Mouse (Mus musculus) cerebellum, adult (tissue): ENCODE results near the gene Nr2e1.

Experiments
- ATAC-seq: cut with Nextera tagmentation; 2 replicates; pipeline ENCODE4 v1.9.2; 2017; ENCODE audit warnings: mild to moderate bottlenecking, moderate library complexity, mixed read lengths; ENCODE audit not compliant: insufficient number of reproducible peaks, low FRiP score, low TSS enrichment

The Nr2e1 gene

DNA sequence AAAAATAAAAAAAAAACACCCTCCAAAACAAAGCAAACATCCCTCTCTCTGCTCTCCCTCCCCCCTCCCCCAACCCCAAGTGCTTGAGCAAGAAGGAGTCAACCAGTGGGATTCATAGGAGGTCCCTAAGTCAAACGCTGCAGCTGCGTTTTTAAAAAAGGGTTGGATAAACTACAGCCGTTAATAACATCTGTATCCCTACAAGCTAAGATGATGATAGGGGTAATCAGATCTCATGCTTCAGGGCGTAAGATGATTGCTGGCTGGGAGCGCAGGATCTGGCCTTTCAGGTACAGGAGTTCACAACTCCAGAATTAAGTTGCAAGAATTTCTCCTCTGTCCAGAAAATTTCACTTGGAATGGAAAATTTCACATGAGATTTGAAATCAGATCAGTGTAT is 6.1 kb upstream of the Nr2e1 start:
- no peak for ATAC-seq

DNA sequence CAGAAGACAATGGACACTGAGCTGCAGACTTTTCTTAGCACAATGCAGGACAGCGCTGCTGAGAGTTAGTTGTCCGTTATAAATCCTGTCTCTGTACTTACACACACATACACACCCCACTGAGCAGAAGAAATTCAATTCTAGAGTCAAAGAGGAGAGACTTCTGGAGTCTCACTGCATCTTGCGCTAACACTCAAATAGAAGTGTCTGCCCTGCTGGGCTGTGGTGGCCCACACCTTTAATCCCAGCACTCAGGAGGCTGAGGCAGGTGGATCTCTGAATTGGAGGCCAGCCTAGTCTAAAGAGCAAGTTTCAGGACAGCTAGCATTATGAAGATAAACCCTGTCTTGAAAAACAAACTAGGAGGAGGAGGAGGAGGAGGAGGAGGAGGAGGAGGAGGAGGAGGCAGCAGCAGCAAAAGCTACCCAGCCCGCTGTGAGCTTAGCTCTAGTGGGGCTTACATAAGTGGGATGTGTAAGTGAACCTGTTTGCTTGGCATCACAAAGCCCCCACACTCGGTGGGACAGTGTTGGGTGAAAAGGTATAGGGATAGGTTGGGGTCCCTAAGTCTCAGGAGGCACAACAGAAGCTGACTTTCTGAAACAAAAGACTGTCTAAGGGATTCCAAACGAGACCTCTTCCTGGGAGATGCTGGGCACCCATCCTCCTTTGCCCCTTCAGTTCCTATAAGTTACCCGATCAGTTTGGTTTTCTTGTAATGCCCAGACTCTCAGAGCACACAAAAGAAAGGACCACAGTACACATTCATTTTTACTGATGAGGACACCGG is 4.7 kb upstream of the Nr2e1 start:
- ATAC-seq = no peak

DNA sequence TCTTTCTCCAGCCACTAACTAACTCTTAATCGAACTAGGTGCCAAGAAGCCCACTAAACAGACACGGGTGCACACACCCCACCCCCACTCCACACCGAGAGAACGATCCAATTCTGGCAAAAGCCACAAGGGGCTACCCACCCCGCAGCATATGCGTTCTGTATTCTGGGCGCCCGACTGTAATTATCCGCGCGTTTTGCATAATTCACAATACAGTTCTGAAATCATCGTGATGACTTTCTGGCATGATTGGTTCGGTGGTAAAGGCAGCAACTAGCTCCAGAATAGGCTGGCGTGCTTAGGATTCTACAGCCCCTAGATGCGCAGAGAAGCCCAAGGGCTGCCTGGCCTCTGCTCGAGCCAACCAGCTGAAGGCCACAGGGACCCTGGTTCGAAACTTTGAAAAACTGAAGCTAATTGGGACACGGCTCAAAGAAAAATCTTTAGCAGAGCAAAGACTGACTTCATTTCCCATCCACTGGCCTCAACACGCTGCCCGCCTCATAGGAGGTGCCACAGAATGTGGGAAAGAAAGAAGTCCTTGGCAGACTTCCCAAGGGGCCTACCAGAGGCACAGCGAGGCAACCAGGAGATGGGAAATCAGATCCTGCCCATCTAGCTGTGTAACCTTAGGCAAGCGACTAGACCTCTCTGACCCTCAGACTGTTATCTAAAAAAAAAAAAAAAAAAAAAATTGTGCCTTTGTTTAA is 2.3 kb upstream of the Nr2e1 start:
- no peak for ATAC-seq

DNA sequence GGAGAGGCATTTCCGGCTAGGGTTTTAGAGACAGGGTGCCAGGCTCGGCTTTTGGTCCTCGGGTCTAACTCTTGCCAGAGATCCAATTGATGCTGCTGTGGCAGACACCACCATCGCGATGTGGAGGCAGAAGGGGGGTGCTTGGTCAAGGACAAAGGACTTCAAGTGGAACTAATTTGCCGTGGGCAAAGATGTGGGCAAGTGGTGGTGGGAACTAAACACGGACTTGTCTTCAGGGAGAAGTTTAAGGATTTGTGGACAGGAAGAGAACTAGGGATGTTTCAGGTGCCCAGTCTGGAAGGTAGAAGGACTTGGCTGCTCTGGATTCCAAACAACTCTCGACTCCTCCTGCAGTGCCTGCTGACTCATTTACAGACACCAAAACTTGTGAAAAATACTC is 1.7 kb upstream of the Nr2e1 start:
- ATAC-seq = no peak

DNA sequence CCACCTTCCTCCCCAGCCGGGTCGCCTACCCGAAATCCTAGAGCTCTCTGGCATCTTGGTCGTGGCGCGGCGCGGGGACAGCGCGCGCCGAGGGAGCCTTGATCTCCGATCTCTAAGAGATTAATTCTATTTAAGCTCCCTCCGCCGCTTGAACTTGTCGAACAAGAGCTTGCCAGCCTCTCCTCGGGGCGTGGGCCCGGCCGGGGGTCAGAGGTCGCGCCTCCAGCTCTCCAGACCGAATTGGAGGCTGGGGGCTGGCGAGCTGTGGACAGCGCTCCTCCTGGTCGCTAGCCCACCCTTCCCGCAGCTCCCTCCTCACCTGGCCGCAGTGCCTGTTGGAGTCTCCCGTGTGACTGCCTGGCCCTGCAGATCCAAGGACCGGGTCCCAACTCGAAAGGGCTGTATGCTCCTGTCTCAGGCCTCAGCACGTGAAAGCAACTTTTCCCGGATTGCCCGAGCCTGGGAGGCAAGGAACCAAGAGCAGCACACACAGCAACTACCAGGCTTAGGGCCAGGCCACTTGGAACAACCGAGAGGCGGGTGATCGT is 1.1 kb upstream of the Nr2e1 start:
- ATAC-seq = no peak

DNA sequence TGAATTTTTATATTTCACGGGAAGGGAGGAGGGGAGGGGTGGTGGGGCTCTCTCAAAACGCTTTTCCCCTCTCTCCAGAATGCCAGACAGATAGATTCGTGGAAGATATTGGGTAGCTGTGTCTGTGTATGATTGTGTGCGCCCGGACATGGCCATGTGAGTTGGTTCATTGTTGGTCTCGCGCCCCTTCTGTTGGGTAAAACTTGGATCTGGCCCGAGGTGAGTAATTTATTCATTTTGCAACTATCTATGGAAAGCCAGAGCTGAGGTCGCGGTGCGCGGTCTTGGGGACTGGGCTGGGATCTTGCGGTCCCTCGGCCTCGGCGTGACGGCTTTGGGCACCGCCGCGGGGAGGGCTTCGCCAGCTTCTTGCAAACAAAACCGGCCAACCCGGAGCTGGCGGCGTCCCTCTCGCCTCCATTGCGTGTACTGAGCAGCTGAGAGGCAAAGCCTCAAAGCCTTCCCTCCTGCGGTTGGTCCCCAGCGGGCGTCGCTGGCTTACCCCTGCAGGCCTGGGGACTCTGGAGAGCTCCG is 537 bp upstream of the Nr2e1 start:
- ATAC-seq = no peak

DNA sequence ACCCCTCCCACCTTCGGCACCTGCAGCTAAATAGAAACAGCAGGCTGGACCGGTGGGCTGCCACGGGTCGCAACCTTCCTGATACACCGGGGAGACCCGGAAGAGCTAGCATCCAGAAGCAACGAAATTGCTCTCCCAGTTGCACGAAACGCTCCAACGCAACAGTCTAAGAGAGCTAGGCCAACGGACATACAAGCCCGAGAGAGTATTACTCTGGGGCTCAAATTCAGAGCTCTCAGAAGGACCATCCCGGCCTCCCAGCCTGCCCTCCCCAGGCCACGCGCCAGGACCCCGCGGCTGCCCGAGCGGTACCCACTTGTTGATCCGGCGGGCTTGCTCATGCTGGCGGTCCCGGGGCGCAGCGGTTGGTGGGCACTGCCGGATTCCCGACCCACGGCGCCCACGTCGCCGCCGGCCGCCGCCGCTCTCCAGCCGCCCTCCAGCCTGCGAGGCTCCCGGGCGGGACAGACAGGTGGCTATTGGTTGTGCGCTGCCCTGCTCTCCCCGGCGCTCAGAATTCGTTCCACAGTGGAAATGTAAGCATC is 794 bp downstream of the Nr2e1 start:
- ATAC-seq = no peak

DNA sequence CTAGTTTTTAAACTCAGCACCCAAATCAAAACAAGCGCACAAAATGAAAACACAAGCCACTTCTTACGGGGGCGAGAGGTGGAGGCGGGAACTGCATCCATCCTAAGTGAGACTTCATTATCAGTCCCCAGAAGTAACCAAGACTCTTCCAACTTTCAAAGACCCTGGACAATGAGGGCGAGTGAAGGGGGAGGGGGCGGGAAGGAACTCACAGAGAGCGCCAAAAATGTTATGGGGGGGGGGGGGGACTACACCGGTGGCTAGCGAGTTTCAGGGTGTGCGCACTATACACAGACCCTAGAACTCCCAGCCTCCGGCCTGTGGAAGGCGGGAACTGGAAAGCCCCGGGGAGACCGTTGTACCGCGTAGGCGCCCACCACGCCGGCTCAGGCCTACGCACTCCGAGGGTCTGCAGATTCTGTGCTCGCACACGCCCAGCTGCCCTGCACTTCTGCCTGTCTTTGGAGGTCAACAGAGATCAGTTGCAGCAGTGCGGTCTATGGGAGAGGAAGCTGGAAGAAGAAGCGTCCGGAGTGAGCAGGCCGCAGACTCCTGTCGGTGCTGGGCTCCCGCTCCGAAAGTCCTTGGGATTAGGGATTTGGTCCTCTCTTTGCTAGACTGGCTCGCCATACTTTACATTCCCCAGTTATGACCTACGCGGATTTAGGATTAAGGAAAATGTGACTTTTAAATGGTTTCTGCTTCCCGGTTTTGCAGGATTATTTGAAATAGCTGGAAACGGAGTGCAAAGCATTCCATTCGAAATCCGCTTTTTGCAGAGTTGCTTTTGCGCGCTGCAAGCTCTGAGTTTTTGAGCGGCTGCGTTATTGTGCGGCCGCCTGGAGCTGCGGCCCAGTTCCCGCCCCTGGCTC is 1.5 kb downstream of the Nr2e1 start:
- no peak for ATAC-seq

DNA sequence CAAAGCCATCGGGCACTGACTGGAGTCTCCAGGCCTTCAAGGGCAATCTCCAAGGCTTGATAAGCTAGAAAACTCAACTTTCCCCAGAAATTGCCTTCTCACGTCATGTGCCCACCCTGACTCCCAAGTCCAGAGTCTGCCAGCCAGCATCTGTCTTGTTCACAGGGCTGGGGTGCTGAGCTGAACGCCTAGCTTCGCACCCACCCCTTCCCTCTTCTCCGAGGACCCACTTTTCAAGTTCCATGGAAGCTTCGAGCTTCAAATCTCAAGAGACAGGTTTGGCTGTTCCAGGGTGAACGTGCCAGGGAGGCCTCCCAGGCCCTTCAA is 2.5 kb downstream of the Nr2e1 start:
- no peak for ATAC-seq

DNA sequence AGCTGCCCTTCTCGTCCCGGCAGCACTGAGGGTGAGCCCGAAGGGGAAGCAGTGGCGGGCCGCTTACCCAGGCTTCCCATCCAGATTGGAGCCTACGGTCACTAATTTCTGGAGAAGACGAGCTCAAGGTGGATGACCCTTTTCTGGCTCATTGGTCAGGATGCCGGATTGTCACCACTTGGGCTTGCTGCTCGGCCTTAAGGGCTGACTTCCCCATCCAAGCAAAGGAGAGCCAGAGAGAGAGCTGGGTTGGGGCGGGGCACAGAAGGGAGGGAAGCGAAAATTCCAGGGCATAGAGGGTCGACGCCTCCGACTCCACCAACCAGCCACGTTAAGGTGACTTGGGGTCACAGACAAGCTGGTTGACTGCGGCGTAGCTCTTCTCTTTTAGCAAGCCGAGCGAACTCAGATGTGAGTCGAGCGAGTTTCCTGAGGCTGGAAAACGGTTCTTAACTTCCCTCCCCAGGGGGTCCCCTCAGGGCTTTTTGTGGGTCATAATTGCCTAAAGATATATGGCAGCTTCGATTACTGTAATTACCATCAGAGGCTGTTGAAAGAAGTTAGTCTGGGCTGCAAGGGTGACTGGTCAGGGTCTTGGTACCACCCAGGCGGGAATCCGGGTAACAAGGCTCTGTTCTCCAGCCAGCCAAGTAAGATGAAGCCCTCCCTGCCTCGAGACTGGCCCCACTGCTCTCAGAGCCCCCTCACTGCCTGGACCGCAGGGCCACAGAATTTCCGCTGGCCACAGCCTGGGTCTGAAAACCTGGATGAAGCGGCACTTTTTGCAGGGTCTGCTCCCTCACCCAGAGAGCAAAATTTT is 3.1 kb downstream of the Nr2e1 start:
- no peak for ATAC-seq

DNA sequence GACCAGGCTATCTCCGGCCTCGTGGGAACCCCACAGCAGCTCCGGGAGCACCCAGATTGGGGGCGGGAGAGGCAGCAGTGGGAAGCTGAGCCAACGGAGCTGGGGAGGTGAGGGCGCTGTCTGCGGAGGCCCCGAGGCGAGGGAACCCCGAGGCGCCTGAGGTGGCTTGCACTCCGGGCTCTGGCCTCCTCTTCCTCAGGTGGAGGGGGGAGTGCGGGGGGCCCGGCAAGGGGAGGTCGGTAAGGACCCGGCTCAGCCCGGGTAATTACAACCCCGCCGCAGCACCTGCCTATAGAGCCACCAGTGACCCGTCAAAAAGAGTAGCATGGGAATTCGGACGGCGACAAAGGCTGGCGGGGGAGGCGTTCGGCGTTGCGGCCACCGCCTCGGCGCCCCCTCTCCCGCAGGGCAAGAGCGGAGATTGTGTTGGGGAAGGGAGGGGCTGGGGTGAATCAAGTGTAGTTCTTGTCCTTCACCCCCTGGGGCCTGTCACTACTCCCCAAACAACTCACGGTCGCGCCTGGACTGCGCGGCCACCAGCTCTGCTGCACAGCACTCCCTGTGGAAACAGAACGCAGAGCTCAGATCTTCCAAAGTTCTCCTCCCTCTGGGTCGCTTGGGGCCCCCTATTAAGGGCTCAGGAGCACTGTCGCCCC is 3.8 kb downstream of the Nr2e1 start:
- ATAC-seq = no peak

DNA sequence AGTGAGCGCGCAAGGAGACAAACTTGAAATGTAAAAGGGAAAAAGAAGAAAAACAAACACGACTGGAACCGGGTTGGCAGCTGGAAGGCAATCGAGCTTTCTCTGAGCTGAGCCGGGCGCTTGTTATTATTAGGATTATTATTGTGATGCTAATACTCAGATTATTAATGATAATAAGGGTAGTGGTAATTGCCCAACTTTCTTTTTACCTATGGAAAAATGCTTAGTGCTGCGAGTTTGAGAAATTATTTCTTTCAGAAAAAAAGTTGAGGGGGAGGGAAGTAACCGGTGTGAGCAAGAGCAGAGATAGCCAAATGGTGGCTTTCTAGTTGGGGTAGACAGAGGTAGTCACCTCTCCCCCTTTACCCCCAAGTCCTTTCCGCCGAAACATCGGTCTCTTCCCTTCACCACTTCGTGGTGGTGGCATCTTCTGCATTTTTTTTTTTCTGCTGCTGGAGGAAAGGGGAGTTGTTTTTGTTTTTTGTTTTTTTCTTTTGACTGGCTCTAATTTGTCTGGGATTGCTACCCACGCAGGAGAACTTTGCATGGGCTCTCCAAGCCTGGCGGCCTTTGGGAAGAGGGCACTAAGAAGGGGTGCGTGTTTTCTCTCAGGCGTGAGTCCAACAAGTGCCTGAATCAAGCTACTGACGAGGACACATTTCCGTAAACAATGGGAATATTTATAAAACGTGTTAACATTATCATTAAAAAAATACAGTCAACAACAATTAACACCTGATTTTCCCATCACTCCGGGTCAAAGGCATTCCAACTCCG is 4.5 kb downstream of the Nr2e1 start:
- ATAC-seq = no peak

DNA sequence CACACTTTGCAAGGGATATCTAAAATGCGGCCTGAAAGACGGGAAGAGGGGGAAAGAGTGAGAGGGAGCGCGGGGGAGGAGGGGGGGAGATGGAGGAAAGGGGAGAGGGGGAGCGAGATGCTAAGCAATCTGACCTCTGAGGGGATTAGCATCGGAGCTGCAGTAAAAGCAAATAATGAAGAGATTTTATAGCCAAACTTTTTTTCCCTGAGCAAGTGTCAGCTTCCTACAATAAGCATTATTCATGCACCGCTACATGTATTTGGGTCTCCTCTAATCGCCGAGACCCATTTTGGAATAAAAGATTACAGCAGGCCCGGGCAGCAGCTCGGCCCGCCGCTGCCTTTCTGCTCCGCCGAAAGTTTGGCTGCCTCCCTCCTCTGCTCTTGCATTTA is 5.2 kb downstream of the Nr2e1 start:
- ATAC-seq = no peak

DNA sequence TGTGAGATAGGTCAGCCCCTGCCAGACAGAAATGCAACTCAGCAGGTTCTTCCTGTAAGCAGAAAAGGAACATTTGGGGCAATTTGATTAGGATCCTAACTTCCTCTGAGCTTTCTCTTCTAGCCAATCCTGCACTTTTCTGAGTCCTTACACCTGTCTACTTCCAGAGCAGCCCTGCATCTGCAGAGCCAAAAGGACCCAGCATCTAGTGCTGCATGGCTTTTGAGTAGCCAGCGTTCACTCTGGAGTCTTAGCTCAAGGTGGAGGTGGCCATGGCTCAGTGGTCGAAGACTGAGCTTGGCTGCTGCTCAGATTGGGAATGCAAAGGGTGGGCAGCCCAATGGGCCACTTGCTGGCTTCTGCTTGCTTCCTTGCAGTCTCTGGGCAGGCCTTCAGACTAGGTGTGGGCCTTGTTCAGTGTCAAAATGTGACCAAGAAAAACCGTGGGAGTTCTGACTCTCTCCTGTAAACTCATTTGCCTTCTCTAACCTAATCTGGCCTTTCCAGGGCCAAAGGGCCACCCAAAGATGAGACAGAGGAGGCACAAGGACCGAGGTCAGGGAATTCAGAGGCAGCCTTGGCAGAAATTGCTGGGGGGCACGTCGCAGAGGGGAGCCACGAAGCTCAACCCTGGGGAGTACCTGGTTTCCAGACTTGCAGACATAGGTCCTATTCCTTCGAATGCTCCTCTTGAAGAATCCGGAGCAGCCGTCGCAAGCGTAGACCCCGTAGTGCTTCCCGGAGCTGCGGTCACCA is 5.7 kb downstream of the Nr2e1 start:
- ATAC-seq = no peak

DNA sequence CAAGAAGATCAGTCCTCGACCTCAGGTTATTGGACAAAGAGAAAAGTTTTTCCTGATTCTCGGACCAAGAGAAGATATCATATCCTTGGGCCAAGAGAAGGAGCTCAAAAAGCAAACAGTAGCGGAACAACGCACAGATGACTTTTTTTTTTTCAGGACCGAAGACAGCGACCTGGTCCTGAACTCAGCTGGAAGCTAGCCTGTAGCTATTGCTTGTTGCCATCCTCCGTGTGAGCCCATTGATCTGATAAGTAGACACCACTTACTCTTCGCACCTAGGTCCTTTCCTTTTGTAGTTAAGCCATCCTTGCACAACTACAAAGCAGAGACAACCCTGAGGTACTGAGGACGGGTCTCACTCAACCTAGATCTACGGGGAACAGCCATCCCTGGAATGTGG is 8.8 kb downstream of the Nr2e1 start:
- no peak for ATAC-seq

DNA sequence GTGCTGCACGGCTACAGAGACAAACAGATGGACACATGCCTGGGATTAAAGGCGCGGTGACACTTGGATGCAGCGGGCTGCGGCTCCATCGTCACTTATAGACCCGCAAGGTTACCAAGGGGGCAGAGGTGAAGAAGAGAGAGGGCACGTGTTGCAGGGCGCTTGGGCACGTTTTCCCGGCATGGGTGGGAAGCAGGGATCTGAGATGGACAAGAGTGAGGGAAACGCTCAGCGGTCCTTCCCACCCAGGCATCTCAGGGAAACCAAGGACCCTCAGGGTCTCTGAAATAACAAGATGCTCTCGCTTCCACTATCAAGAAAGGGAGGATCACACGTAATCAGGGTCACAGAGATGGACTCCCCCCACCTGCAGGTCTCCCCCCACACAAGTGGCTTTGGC is 10.5 kb downstream of the Nr2e1 start:
- ATAC-seq = no peak

DNA sequence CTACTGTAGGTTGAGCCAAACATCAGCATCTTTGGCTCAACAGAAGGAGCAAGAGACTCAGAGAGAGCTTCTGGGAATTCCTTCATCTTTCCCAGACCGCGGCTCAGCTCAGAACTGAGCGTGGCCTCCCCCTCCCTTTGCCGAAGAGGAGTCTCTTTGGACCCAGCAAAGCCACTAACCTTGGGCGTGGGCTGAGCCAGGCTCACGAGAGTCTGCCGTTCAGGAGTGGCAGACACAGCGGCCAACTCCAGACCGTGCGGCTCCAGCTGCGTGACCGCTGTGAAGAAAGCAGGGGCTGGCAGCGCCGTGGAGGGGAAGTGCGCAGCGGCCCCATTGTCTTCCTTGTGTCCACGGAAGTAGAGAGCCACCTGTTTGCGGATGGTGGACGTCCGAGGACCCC is 10.9 kb downstream of the Nr2e1 start:
- ATAC-seq = no peak

DNA sequence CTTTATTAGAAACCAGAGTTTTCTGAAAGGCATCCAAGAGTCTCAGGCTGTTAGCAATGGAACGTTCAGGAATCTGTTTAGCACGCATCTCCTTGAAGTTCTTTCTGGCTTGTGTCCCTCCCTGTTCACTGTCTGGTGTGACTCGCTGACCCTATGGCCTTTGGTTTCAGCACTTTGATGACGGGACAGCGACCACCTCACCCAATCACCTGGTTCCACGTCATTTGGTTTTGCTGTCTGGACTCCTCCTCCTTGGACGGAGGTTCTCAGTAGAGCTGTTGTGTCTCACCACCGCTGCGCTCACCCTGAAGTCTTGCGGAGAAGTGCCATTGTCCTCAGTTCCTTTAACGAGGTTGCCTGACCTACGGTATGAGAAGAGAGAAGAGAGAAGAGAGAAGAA is 21.2 kb downstream of the Nr2e1 start:
- ATAC-seq = no peak
